Mouse (Mus musculus) frontal cortex, postnatal 36 days (tissue): ENCODE data around the gene Stard7.
"Not testable (repeated sequence)": the region's sequence is repeated elsewhere in the genome, so short reads cannot be mapped to it uniquely, and the experiment has no call there.

Experiments
- DNase-seq, 2 experiments: peaks; one replicate each; pipeline ENCODE4 v3.0.0; 2022; ENCODE audit warnings: low spot score in 2 of 2

Gene Stard7

DNA sequence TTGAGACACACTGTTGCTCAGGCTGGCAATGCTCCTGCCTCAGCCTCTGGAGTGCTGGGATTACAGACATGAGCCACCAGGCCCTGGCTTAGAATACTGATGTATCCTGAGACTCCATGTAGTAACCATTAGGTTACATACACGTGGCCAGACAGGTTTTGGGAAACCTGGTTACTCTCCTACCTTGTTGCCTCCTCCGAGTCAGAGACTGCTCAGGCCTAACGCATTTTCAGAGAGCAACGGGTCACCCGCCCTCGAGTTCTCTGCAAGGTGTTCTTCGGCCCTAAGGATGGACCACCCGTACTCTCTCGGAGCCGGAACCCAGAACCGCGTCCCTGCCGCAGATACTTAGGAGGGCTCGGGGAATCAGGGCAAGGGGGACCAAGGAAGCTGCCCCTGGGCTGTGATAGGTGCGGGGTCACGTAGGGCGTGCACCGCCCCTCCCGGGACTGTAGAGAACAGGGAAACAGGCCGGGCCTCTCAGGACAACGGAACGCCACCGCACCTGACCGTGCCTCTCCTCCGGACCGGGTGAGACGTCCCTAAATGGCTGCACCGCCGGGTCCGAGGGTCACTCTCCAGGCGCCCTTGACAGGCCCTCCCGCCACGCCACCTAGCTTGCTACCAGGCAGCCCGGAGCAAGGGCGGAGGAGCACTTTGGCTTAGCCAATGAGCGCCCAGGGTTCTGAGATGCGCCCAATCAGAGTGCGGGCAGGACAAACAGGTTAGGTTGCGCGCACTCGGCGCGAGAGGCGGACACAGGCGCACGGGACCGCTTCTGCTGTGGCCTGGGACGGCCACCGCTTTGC lies at the start of gene Stard7:
Stard7 (plus strand) TSS at position 728 of the 809 bp plus-strand sequence.
- peak; percentile 95 to 97 for DNase-seq

GRCm38 (mm10) chr2:127225261-127225660 lies 44.8 kb upstream of the Stard7 start:
- no peak for DNase-seq

- DNase-seq: no peak
Measured at GRCm38 (mm10) chr2:127237897-127238610, 32.0 kb upstream of the Stard7 start.

- no peak for DNase-seq
Measured at GRCm38 (mm10) chr2:127240065-127240464, 30.0 kb upstream of the Stard7 start.

GRCm38 (mm10) chr2:127247592-127248333 lies 22.3 kb upstream of the Stard7 start, which contains the start of the genes Ciao1 and Tmem127:
TSS of gene Ciao1 (minus strand) at chr2:127247816.
TSS of gene Tmem127 (plus strand) at chr2:127247908.
- peak; percentile 96 to 98 for DNase-seq

GRCm38 (mm10) chr2:127248334-127249004 lies 21.5 kb upstream of the Stard7 start:
- DNase-seq: peak; percentile 26 to 51

- no peak for DNase-seq
Measured at GRCm38 (mm10) chr2:127250291-127251008, 19.6 kb upstream of the Stard7 start.

DNA sequence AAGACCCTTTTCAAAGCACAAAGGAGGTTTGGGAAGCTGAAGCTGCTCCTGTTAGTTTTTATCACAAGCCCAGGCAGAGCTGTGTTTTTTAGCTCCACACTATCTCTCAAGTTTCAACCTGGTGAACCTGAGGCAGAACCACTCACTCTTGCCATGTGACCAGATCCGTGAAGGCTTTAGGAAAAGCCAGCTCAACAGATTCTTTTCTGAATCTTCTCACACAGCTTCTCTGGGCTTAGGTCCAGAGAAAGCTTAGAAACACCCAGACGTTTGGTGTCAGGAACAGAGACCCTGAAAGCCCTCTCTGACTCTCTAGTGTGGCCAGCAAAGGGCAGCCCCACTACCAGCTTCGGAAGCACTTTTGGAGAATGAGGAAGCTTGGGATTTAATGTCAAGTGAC lies 18.6 kb upstream of the Stard7 start:
- DNase-seq: no peak

DNA sequence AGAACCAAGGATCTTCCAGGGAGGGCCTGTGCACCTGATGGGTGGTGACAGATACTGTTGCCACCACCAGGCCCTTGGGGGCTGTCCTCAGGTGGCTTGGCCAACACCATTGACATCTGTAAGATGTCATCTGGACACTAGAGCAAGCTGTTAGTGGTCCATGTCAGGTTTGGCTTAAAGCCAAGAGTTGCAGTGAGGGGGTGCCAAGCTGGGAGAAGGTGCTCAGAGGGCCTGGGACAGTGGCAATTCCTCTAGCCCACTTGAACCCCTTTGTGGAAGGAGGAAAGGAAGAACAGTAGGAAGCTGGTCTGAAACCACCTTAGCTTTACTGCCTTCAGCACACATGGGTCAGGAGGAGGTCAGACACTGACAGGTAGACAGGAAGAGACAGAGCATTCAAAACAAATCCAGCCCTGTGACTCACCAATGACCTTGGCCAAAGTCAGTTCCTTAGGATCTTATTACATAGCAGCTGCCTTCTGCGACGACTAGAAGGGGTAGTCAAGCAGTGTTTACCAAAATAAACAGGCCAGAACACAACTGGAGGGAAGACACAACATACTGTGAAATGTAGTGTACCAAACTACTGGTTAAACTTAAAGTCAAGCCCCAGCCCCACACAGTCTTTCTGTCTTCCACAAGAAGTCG lies 18.0 kb upstream of the Stard7 start:
- DNase-seq: no peak

DNA sequence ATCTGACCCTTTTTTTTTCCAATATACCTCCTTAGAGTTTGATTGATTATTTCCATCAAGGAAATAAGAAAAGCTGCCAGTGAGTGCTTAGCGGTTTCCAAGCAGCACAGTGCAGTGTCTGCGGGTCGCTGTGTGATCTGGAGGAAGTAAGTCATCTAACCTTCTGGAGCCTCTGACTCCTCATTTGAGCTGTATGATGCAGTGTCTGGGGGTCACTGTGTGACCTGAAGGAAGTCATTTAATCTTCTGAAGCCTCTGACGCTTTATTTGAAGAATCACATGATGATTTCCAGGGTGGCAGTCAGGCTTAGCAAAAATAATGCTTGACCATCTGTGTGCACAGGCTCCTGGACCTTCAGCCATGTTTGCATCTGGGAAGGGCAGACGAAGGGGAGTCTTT lies 17.2 kb upstream of the Stard7 start:
- DNase-seq: no peak

DNA sequence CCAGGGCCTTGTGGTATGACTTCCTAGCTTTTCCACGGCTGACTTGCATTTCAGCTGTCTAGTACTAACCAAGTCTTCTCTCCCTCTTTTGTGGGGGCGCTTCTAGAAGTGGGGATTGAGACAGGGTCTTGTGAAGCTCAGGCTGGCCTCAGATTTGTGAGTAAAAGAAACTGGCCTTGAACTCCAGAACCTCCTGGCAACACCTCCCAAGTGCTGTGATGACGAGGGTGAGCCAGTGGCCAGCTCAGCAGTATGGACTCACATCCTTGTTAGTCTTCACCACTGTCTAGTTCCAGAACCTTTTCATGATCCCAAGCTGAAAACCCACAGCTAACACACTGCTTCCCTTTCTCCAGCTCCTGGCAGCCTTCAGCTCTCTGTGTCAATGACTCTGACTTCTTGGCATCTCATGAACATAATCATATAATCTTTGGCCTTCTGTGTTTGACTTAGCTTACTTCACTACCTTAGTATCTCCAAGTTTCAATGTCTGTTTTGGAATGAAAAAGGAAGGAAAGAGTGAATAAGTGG lies 15.3 kb upstream of the Stard7 start:
- DNase-seq: no peak

GRCm38 (mm10) chr2:127255294-127255693 lies 14.7 kb upstream of the Stard7 start:
- DNase-seq: no peak

DNA sequence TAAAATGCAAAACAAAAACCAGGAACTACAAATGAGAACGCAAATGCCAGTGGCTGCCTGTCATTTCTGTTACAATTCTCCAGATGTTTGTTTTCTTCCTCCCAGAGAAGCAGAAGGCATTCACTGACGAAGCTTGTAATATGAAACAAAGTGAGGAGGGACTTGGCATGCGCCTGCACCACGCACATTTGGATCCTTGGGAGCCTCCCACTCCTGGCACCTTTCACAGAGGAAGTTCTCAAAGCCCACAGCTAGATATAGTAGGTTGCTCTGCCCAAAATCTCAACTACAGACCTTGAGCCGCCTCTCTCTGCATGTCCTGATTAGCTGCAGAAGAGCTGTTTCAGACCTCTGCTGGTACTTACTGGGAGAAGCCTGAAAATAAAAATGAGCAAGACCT lies 10.7 kb upstream of the Stard7 start:
- DNase-seq: no peak

GRCm38 (mm10) chr2:127262480-127262879 lies 7.5 kb upstream of the Stard7 start:
- no peak for DNase-seq

DNA sequence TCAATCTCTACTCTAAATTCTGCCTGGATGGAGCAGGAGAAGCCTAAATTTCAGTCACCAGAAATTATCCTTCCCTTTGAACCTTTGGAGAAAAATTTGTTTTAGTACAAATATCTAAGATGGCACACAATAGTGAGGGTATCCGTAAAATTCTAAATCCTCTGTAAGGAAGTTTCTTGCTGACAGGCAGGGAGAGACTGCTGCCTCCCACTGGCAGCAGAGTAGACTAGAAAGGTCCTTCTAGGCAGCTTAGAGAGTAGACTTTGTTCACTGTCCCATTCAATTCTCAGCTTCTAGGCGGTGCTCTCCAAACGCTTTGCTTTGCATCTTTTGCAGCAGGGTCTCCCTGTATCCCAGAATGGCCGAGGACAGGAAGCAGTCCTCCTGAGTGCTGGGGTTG lies 2.2 kb upstream of the Stard7 start:
- DNase-seq: no peak

- DNase-seq: peak; percentile 80 to 88
Measured at GRCm38 (mm10) chr2:127270300-127271041, 453 bp downstream of the Stard7 start.

DNA sequence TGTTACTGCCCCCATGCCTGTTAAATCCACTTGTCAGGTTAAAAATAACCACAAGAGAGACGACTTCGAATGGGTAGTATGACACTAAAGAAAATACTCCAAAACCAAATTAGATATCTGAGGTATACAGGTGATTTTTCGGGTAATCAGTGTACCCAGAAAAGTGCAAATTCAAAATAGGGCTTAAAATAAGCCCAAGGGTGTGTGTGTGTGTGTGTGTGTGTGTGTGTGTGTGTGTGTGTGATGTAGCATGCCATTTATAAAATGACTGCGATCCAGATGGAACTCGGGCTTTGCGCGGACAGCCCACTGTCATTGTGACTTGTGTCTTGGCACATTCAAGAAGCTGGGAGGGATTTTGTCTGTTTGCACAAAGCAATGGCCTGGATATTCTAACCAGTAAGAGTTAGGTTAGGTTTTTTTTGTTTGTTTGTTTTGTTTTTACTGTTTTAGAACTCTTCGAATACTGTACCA lies 1.1 kb downstream of the Stard7 start:
- peak in 1 of 2 experiments; percentile 52 for DNase-seq

DNA sequence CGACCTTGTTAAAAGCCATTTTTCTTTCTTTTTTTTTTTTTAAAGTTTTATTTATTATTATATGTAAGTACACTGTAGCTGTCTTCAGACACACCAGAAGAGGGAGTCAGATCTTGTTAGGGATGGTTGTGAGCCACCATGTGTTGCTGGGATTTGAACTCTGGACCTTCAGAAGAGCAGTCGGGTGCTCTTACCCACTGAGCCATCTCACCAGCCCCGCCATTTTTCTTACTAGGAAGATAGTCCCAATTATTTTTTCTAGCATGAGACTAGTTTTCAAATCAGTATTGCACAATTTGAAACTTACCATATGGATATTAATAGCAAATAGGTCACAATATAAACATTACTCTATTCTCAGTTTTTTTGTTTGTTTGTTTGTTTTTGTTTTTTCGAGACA lies 2.0 kb downstream of the Stard7 start:
- not testable (repeated sequence) for DNase-seq

DNA sequence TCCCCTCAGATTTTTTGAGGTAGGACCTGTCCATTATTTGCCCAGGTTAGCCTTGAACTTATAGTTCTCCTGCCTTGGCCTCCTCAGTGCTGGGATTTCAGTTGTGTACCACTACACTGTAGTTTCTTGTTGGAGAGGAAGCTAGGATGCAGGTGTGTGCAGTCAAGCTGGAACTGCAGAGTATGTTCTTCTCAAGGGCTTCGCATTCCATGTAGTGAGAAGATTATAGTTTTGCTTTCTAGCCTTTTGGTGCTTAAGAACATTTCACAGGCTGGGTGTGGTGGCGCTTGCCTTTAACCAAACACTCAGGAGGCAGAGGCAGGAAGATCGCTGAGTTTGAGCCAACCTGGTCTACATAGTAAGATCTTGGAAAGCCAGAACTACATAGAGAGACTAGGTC lies 2.8 kb downstream of the Stard7 start:
- DNase-seq: no peak
